Mouse (Mus musculus): ENCODE data around the gene Dimt1. TPM values are rescaled to one million over a fixed set of nuclear protein-coding genes. Genes with fewer than 3 reads are reported as not detected.
"Not testable (repeated sequence)": the region's sequence is repeated elsewhere in the genome, so short reads cannot be mapped to it uniquely, and the experiment has no call there.

The Dimt1 gene
- polyA plus RNA-seq (2012; ENCODE audit: insufficient read depth, insufficient read length, missing spikeins) = 4.8 and 5.6 TPM in 2 replicates

GRCm38 (mm10) chr13:106946594-106947540 lies at the start of gene Dimt1:
Gene Dimt1, plus strand, starts transcription at chr13:106947127.
- Histone ChIP-seq H3K4me1 (ENCODE audit: control insufficient read depth, insufficient read depth, insufficient read length, low read length) (peaks cover 5% of the 10 kb centered on the region; the same call in 1 of the 2 replicates), H3K4me3 (ENCODE audit: insufficient read depth, low read depth, low read length) (peak within 1 kb of the TSS; percentile 91), H3K27ac (replicated peaks; ENCODE audit: low read depth, low read length) (peak within 1 kb of the TSS; percentile 63)

- Histone ChIP-seq H3K4me1 (ENCODE audit: control insufficient read depth, insufficient read depth, insufficient read length, low read length) (no peaks in the 10 kb centered on the region), H3K27ac (replicated peaks; ENCODE audit: low read depth, low read length) (no peak overlapping the region), H3K4me3 (ENCODE audit: insufficient read depth, low read depth, low read length) (no peak overlapping the region)
These were observed 42.3 kb upstream of the Dimt1 start for GRCm38 (mm10) chr13:106904637-106905036.

- not testable (repeated sequence) for H3K4me1 ChIP-seq (ENCODE audit: control insufficient read depth, insufficient read depth, insufficient read length, low read length); H3K4me3 ChIP-seq (ENCODE audit: insufficient read depth, low read depth, low read length); H3K27ac ChIP-seq (replicated peaks; ENCODE audit: low read depth, low read length)
These were observed 41.8 kb upstream of the Dimt1 start for GRCm38 (mm10) chr13:106905154-106905553.

GRCm38 (mm10) chr13:106907273-106907672 lies 39.7 kb upstream of the Dimt1 start:
- no peak overlapping the region for H3K27ac ChIP-seq (replicated peaks; ENCODE audit: low read depth, low read length)
- H3K4me3 ChIP-seq (ENCODE audit: insufficient read depth, low read depth, low read length) = no peak overlapping the region
- H3K4me1 ChIP-seq (ENCODE audit: control insufficient read depth, insufficient read depth, insufficient read length, low read length) = no peaks in the 10 kb centered on the region

- no peaks in the 10 kb centered on the region for H3K4me1 ChIP-seq (ENCODE audit: control insufficient read depth, insufficient read depth, insufficient read length, low read length)
- H3K4me3 ChIP-seq (ENCODE audit: insufficient read depth, low read depth, low read length) = no peak overlapping the region
- no peak overlapping the region for H3K27ac ChIP-seq (replicated peaks; ENCODE audit: low read depth, low read length)
These were observed 36.8 kb upstream of the Dimt1 start for GRCm38 (mm10) chr13:106910096-106910495.

- Histone ChIP-seq H3K4me3 (ENCODE audit: insufficient read depth, low read depth, low read length) (no peak overlapping the region), H3K4me1 (ENCODE audit: control insufficient read depth, insufficient read depth, insufficient read length, low read length) (no peaks in the 10 kb centered on the region)
These were observed 33.7 kb upstream of the Dimt1 start for GRCm38 (mm10) chr13:106913125-106913736.

GRCm38 (mm10) chr13:106918322-106919050 lies 28.4 kb upstream of the Dimt1 start:
- H3K4me3 ChIP-seq (ENCODE audit: insufficient read depth, low read depth, low read length) = no peak overlapping the region
- no peaks in the 10 kb centered on the region for H3K4me1 ChIP-seq (ENCODE audit: control insufficient read depth, insufficient read depth, insufficient read length, low read length)
- no peak overlapping the region for H3K27ac ChIP-seq (replicated peaks; ENCODE audit: low read depth, low read length)

More at GRCm38 (mm10) chr13:106913125-106913736, 33.7 kb upstream of the Dimt1 start:
- H3K27ac ChIP-seq (replicated peaks; ENCODE audit: low read depth, low read length) = no peak overlapping the region

GRCm38 (mm10) chr13:106925921-106926320 lies 21.0 kb upstream of the Dimt1 start:
- not testable (repeated sequence) for H3K4me1 ChIP-seq (ENCODE audit: control insufficient read depth, insufficient read depth, insufficient read length, low read length); H3K4me3 ChIP-seq (ENCODE audit: insufficient read depth, low read depth, low read length); H3K27ac ChIP-seq (replicated peaks; ENCODE audit: low read depth, low read length)

- Histone ChIP-seq H3K27ac (replicated peaks; ENCODE audit: low read depth, low read length) (no peak overlapping the region), H3K4me1 (ENCODE audit: control insufficient read depth, insufficient read depth, insufficient read length, low read length) (no peaks in the 10 kb centered on the region; the same call in 1 of the 2 replicates), H3K4me3 (ENCODE audit: insufficient read depth, low read depth, low read length) (no peak overlapping the region)
These were observed 18.6 kb upstream of the Dimt1 start for GRCm38 (mm10) chr13:106928296-106928695.

GRCm38 (mm10) chr13:106929201-106929600 lies 17.7 kb upstream of the Dimt1 start:
- no peak overlapping the region for H3K4me3 ChIP-seq (ENCODE audit: insufficient read depth, low read depth, low read length)
- H3K4me1 ChIP-seq (ENCODE audit: control insufficient read depth, insufficient read depth, insufficient read length, low read length) = no peaks in the 10 kb centered on the region; the same call in 1 of the 2 replicates
- no peak overlapping the region for H3K27ac ChIP-seq (replicated peaks; ENCODE audit: low read depth, low read length)

- H3K4me3 ChIP-seq (ENCODE audit: insufficient read depth, low read depth, low read length) = peak overlapping the region; percentile 91
- no peak overlapping the region for H3K27ac ChIP-seq (replicated peaks; ENCODE audit: low read depth, low read length)
- no peaks in the 10 kb centered on the region; the same call in 1 of the 2 replicates for H3K4me1 ChIP-seq (ENCODE audit: control insufficient read depth, insufficient read depth, insufficient read length, low read length)
These were observed 11.1 kb upstream of the Dimt1 start for GRCm38 (mm10) chr13:106935871-106936255.

GRCm38 (mm10) chr13:106936256-106937137 lies 10.4 kb upstream of the Dimt1 start, which contains the start of gene Ipo11:
Gene Ipo11, minus strand, starts transcription at chr13:106936958.
- peak within 1 kb of the TSS; percentile 91 for H3K4me3 ChIP-seq (ENCODE audit: insufficient read depth, low read depth, low read length)
- no peak within 1 kb of the TSS for H3K27ac ChIP-seq (replicated peaks; ENCODE audit: low read depth, low read length)
- no peaks in the 10 kb centered on the region; the same call in 1 of the 2 replicates for H3K4me1 ChIP-seq (ENCODE audit: control insufficient read depth, insufficient read depth, insufficient read length, low read length)

GRCm38 (mm10) chr13:106937138-106937472 lies 9.8 kb upstream of the Dimt1 start:
- H3K4me3 ChIP-seq (ENCODE audit: insufficient read depth, low read depth, low read length) = peak overlapping the region; percentile 91
- H3K4me1 ChIP-seq (ENCODE audit: control insufficient read depth, insufficient read depth, insufficient read length, low read length) = no peaks in the 10 kb centered on the region; the same call in 1 of the 2 replicates
- H3K27ac ChIP-seq (replicated peaks; ENCODE audit: low read depth, low read length) = no peak overlapping the region

All from brown adipose tissue, adult 24 weeks (tissue).